Mouse (Mus musculus) layer of hippocampus, postnatal 14 days (tissue): ENCODE results near the gene Endov. TPM values are rescaled to one million over a fixed set of nuclear protein-coding genes. Genes with fewer than 3 reads are reported as not detected.

ENCODE experiments used
- total RNA-seq, 2 experiments: library from RNA; stranded (reverse); gene quantifications; 2 replicates each; pipeline ENCODE4 v1.2.3; 2021

Endov gene
- total RNA-seq, 2 experiments from 2014 or later: 26.3 to 27.7 TPM

Other genes starting within 250 kb of the Endov start
- gene Gaa, start 223.5 kb upstream of the Endov start, total RNA-seq: 100 to 1,000 TPM; 178 to 184 TPM
- gene Eif4a3, start 191.3 kb upstream of the Endov start, total RNA-seq: 10 to 100 TPM; 90.1 to 91.0 TPM
- gene Card14, start 183.6 kb upstream of the Endov start, total RNA-seq: under 1 TPM; 0.25 to 0.45 TPM
- gene Sgsh, start 135.8 kb upstream of the Endov start, total RNA-seq: 1 to 10 TPM; 4.3 to 4.8 TPM
- gene Slc26a11, start 135.8 kb upstream of the Endov start, total RNA-seq: 1 to 10 TPM; 4.3 to 6.0 TPM
- 1 to 10 TPM; 3.4 to 3.5 TPM for gene Rnf213, start 98.2 kb upstream of the Endov start, total RNA-seq
- 100 to 1,000 TPM; 297 to 306 TPM for gene Nptx1, start 56.4 kb downstream of the Endov start, total RNA-seq
- 10 to 100 TPM; 53.4 to 54.1 TPM for gene Rptor, start 111.6 kb downstream of the Endov start, total RNA-seq